Mouse (Mus musculus) ovary, postnatal 36 days (tissue): ENCODE results near the gene Aifm2.

Source experiments
- DNase-seq: peaks from one replicate; pipeline ENCODE4 v3.0.0; 2022; ENCODE audit warnings: low spot score, mixed read lengths

The Aifm2 gene

GRCm38 (mm10) chr10:61764689-61765088 is 49.6 kb downstream of the Aifm2 start:
- DNase-seq: no peak

GRCm38 (mm10) chr10:61765558-61765957 is 50.5 kb downstream of the Aifm2 start:
- DNase-seq: no peak

DNA sequence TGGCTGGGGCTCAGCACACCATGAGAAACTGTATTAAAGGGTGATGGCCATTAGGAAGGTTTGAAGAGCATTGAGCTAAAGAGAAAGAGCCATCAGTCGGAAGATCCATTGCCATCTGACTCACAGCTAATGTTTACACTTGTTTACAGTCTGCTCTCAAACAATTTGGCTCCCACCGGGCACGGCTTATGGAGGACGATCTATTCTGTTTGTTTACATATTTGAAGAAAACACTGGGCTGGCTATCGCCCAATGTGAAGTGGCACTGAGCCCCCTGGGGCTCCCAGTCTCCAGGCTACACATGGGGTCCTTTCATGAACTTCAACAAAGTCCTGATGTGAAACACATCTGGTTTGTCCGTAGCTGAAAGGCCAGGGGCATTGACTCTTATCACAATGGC is 51.7 kb downstream of the Aifm2 start:
- no peak for DNase-seq

- DNase-seq: no peak
Observed at GRCm38 (mm10) chr10:61781461-61782128, 66.5 kb downstream of the Aifm2 start.

GRCm38 (mm10) chr10:61782799-61783611 is 67.9 kb downstream of the Aifm2 start:
- peak; percentile 68 for DNase-seq

DNA sequence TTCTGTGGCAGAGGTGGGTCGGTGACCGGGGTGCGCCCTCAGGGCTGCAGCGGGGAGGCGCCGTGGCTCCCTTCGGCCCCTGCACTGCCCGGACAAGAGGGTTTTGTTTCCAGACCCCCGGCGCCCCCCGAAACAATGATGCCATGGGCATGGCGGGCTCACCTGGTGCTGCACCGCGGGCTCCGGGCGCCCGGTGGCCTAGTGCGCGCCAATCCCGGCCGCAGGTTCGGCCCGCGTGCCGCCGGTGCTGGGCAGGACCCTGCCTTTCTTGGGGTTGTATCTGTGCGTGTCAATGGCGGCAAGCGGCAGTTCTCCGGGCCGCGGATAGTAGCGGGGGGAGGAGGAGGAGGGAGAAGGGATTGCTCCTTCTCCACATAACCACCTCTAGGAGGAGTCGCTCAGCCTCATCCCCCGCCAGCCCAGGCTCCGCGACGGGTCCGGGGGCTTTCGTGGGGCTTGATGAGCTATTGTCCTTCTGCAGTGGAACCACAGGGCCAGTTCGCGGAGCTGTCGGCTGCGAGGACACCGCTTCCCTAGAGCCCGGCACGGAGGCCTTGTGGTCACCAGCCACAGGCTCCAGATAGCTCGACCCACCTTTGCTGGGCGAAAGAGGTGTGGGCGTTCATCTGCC is 68.7 kb downstream of the Aifm2 start, which contains the start of gene H2afy2:
TSS of gene H2afy2 (minus strand) at position 527 of the 631 bp plus-strand sequence.
- peak; percentile 69 for DNase-seq

GRCm38 (mm10) chr10:61784414-61784813 is 69.4 kb downstream of the Aifm2 start:
- no peak for DNase-seq

GRCm38 (mm10) chr10:61787541-61788313 is 72.7 kb downstream of the Aifm2 start:
- DNase-seq: no peak

GRCm38 (mm10) chr10:61788499-61788898 is 73.4 kb downstream of the Aifm2 start:
- no peak for DNase-seq
